In genomic region chr2:71177760-71178159, GRCm38 (mm10) we compare ENCODE assay signal across 26 mouse cellular contexts. TPM values are rescaled to one million over a fixed set of nuclear protein-coding genes. Genes with fewer than 3 reads are reported as not detected.
DNase-seq lines count a peak whose midpoint lies in the region; ATAC-seq and TF ChIP-seq lines count a peak whose summit lies in the region.
"Had no signal": no experiment of that assay in that cellular context is flagged by ENCODE, and none has a peak within 500 bp of the region (broad histone marks: within the 10 kb centered on the region; RNA-seq: fewer than 3 reads in every experiment).

No protein-coding gene starts in this region.

- no peaks in the 10 kb centered on the region for H3K27me3 ChIP-seq in Patski
- H3K27me3 ChIP-seq: CH12.LX; embryonic facial prominence, embryonic 13.5 days; heart, embryonic 15.5 days; limb, embryonic 15.5 days; neural tube, embryonic 12.5 days had no signal

- no peak overlapping the region for H3K4me3 ChIP-seq in layer of hippocampus, adult 2 months
- H3K4me3 ChIP-seq: embryonic facial prominence, embryonic 13.5 days; heart, embryonic 15.5 days; kidney, embryonic 15.5 days; limb, embryonic 15.5 days; midbrain, embryonic 10.5 days; neural tube, embryonic 12.5 days had no signal

- CTCF ChIA-PET in Patski (lab: Charles Lee): no interaction called here

- no peak overlapping the region for H3K27ac ChIP-seq in layer of hippocampus, adult 2 months
- H3K27ac ChIP-seq: embryonic facial prominence, embryonic 13.5 days; heart, embryonic 15.5 days; kidney, embryonic 15.5 days; limb, embryonic 15.5 days; macrophage; midbrain, embryonic 10.5 days; neural tube, embryonic 12.5 days had no signal

- no peak for ATAC-seq in Patski
- ATAC-seq: forebrain, embryonic 14.5 days; inflammation-experienced regulatory T-cells, adult 6 months had no signal

- TF ChIP-seq CTCF in layer of hippocampus, adult 2 months (conservative IDR thresholded peaks at IDR 0.05): peak; percentile 52
- TF ChIP-seq CTCF in Patski (IDR thresholded peaks at IDR 0.05): peak; percentile 45

- DNase-seq in layer of hippocampus, adult 2 months (ENCODE audit: low spot score in 2 of 2): no peak
- no peak for DNase-seq in layer of hippocampus, postnatal 14 days (ENCODE audit: low spot score in 2 of 2)
- DNase-seq in thymus, postnatal 4 days: peak; percentile 15
- no peak for DNase-seq in thymus, postnatal 25 days
- no peak for DNase-seq in Patski (ENCODE audit: low read depth, low spot score)
- DNase-seq in heart, adult 11 months: no peak
- DNase-seq in lung, postnatal 25 days (ENCODE audit: low spot score): no peak
- DNase-seq: adrenal gland, postnatal 36 days; cerebellum, adult 11-12 months; cerebellum, postnatal 14 days; gastrocnemius, postnatal 10 days; heart, adult 18-20 months; layer of hippocampus, postnatal 36 days; lung, adult 2 months; right cerebral cortex, postnatal 4 days; thymus, postnatal 36 days had no signal

- POLR2A ChIA-PET in Patski (lab: Charles Lee): interaction anchor here (1.1 kb wide), 1 partner anchor 133 kb away, joined by 3 read pairs; no protein-coding TSS in a partner anchor

- in situ Hi-C loops in Patski (cut with MboI; ENCODE audit: low pct_unique_long_range_greater_than_20kb): no loop called here

RNA-seq across cellular contexts. Expression of gene Dync1i2, which starts 33.7 kb away (rescaled TPM):
- 100 to 1,000 TPM; 135 to 142 TPM for total RNA-seq in layer of hippocampus, adult 2 months (2021)
- total RNA-seq in layer of hippocampus, postnatal 14 days (2021): 100 to 1,000 TPM; 143 to 146 TPM
- 178 TPM for polyA plus RNA-seq in Patski (2021)
